Mouse (Mus musculus): ENCODE results near the gene Tmem254c. TPM values are rescaled to one million over a fixed set of nuclear protein-coding genes. Genes with fewer than 3 reads are reported as not detected.

The Tmem254c gene
- total and polyA plus RNA-seq, 3 experiments: 10.3 to 15.2 (median 12.0) TPM

Other genes with a start within 250 kb of the Tmem254c start
- gene Anxa11, start 225.2 kb downstream of the Tmem254c start, total RNA-seq (2012; rRNA removed): 8.4 and 8.8 TPM in 2 replicates
- gene Anxa11, start 225.2 kb downstream of the Tmem254c start, total RNA-seq (2014; rRNA removed): 4.6 and 5.0 TPM in 2 replicates
- 31.4 and 35.0 TPM in 2 replicates for gene Anxa11, start 225.2 kb downstream of the Tmem254c start, polyA plus RNA-seq (2012; ENCODE audit: insufficient read length, low read depth)
- not detected in 2 replicates for gene Plac9a, start 164.3 kb downstream of the Tmem254c start, total RNA-seq (2012; rRNA removed)
- not detected in 2 replicates for gene Plac9a, start 164.3 kb downstream of the Tmem254c start, total RNA-seq (2014; rRNA removed)
- not detected in 2 replicates for gene Plac9a, start 164.3 kb downstream of the Tmem254c start, polyA plus RNA-seq (2012; ENCODE audit: insufficient read length, low read depth)
- gene Tmem254a, start 139.7 kb downstream of the Tmem254c start, total RNA-seq (2012; rRNA removed): 0.17 and 0.42 TPM in 2 replicates
- 0.80 and 0.82 TPM in 2 replicates for gene Tmem254a, start 139.7 kb downstream of the Tmem254c start, total RNA-seq (2014; rRNA removed)
- 0.93 and 1.3 TPM in 2 replicates for gene Tmem254a, start 139.7 kb downstream of the Tmem254c start, polyA plus RNA-seq (2012; ENCODE audit: insufficient read length, low read depth)
- not detected in 2 replicates for gene Cphx1, start 129.1 kb downstream of the Tmem254c start, total RNA-seq (2012; rRNA removed)
- gene Cphx1, start 129.1 kb downstream of the Tmem254c start, total RNA-seq (2014; rRNA removed): not detected in 2 replicates
- gene Cphx1, start 129.1 kb downstream of the Tmem254c start, polyA plus RNA-seq (2012; ENCODE audit: insufficient read length, low read depth): not detected in 2 replicates
- not detected in 2 replicates for gene Duxbl1, start 88.8 kb downstream of the Tmem254c start, total RNA-seq (2012; rRNA removed)
- gene Duxbl1, start 88.8 kb downstream of the Tmem254c start, total RNA-seq (2014; rRNA removed): not detected in 2 replicates
- gene Duxbl1, start 88.8 kb downstream of the Tmem254c start, polyA plus RNA-seq (2012; ENCODE audit: insufficient read length, low read depth): not detected in 2 replicates
- gene Gm9780, start 24.6 kb downstream of the Tmem254c start, total RNA-seq (2012; rRNA removed): not detected in 2 replicates
- not detected in 2 replicates for gene Gm9780, start 24.6 kb downstream of the Tmem254c start, total RNA-seq (2014; rRNA removed)
- gene Gm9780, start 24.6 kb downstream of the Tmem254c start, polyA plus RNA-seq (2012; ENCODE audit: insufficient read length, low read depth): not detected in 2 replicates
- gene Cphx2, start 14.2 kb upstream of the Tmem254c start, total RNA-seq (2012; rRNA removed): not detected in 2 replicates
- gene Cphx2, start 14.2 kb upstream of the Tmem254c start, total RNA-seq (2014; rRNA removed): not detected in 2 replicates
- gene Cphx2, start 14.2 kb upstream of the Tmem254c start, polyA plus RNA-seq (2012; ENCODE audit: insufficient read length, low read depth): not detected in 2 replicates
- not detected in 2 replicates for gene Cphx3, start 14.9 kb upstream of the Tmem254c start, total RNA-seq (2012; rRNA removed)
- gene Cphx3, start 14.9 kb upstream of the Tmem254c start, total RNA-seq (2014; rRNA removed): not detected in 2 replicates
- gene Cphx3, start 14.9 kb upstream of the Tmem254c start, polyA plus RNA-seq (2012; ENCODE audit: insufficient read length, low read depth): not detected in 2 replicates
- not detected in 2 replicates for gene Duxbl2, start 51.0 kb upstream of the Tmem254c start, total RNA-seq (2012; rRNA removed)
- not detected in 2 replicates for gene Duxbl2, start 51.0 kb upstream of the Tmem254c start, total RNA-seq (2014; rRNA removed)
- gene Duxbl2, start 51.0 kb upstream of the Tmem254c start, polyA plus RNA-seq (2012; ENCODE audit: insufficient read length, low read depth): not detected in 2 replicates
- gene Plac9b, start 115.1 kb upstream of the Tmem254c start, total RNA-seq (2012; rRNA removed): not detected in 2 replicates
- gene Plac9b, start 115.1 kb upstream of the Tmem254c start, total RNA-seq (2014; rRNA removed): not detected in 2 replicates
- gene Plac9b, start 115.1 kb upstream of the Tmem254c start, polyA plus RNA-seq (2012; ENCODE audit: insufficient read length, low read depth): not detected in 2 replicates
- gene Tmem254b, start 139.7 kb upstream of the Tmem254c start, total RNA-seq (2012; rRNA removed): 2.6 and 5.2 TPM in 2 replicates
- 4.3 and 6.1 TPM in 2 replicates for gene Tmem254b, start 139.7 kb upstream of the Tmem254c start, total RNA-seq (2014; rRNA removed)
- 18.4 and 19.2 TPM in 2 replicates for gene Tmem254b, start 139.7 kb upstream of the Tmem254c start, polyA plus RNA-seq (2012; ENCODE audit: insufficient read length, low read depth)
- not detected in 2 replicates for gene Duxbl3, start 190.6 kb upstream of the Tmem254c start, total RNA-seq (2012; rRNA removed)
- not detected in 2 replicates for gene Duxbl3, start 190.6 kb upstream of the Tmem254c start, total RNA-seq (2014; rRNA removed)
- gene Duxbl3, start 190.6 kb upstream of the Tmem254c start, polyA plus RNA-seq (2012; ENCODE audit: insufficient read length, low read depth): not detected in 2 replicates